Mouse (Mus musculus) hindbrain, embryonic 14.5 days (tissue): ENCODE data around the gene Kcnj10. TPM values are rescaled to one million over a fixed set of nuclear protein-coding genes. Genes with fewer than 3 reads are reported as not detected.

Source experiments
- ATAC-seq: fragments of 200-750 bp; cut with Nextera tagmentation; 2 replicates; pipeline ENCODE4 v1.8.0; 2017; ENCODE audit warnings: moderate number of reproducible peaks, mild to moderate bottlenecking, moderate TSS enrichment, moderate library complexity; ENCODE audit not compliant: low FRiP score
- DNase-seq: peaks from one replicate; pipeline ENCODE4 v3.0.0-alpha.2; 2015; ENCODE audit warnings: low spot score
- H3K27ac ChIP-seq: fragments of 300-500 bp; sonication (generic); 2 replicates; pipeline ENCODE4 v1.5.1; 2014; ENCODE audit warnings: mild to moderate bottlenecking, moderate library complexity
- H3K27me3 ChIP-seq: fragments of 300-500 bp; sonication (generic); 2 replicates; pipeline ENCODE4 v1.6.1; 2014; ENCODE audit warnings: mild to moderate bottlenecking, low read length, mixed read lengths; ENCODE audit not compliant: control insufficient read depth, insufficient read depth
- H3K36me3 ChIP-seq: fragments of 300-500 bp; sonication (generic); replicated peaks from 2 replicates; pipeline ENCODE4 v1.6.1; 2014; ENCODE audit not compliant: control insufficient read depth, insufficient read depth
- H3K4me1 ChIP-seq: fragments of 300-500 bp; sonication (generic); replicated peaks from 2 replicates; pipeline ENCODE4 v1.6.1; 2014; ENCODE audit warnings: antibody characterized with exemption, low read length, mixed read lengths; ENCODE audit not compliant: control insufficient read depth, insufficient read depth
- H3K4me2 ChIP-seq: fragments of 300-500 bp; sonication (generic); replicated peaks from 2 replicates; pipeline ENCODE4 v1.6.1; 2014; ENCODE audit warnings: mild to moderate bottlenecking, moderate library complexity
- H3K4me3 ChIP-seq: fragments of 300-500 bp; sonication (generic); replicated peaks from 2 replicates; pipeline ENCODE4 v1.5.1; 2014; ENCODE audit warnings: mild to moderate bottlenecking, low read length
- H3K9ac ChIP-seq: fragments of 300-500 bp; sonication (generic); 2 replicates; pipeline ENCODE4 v1.6.1; 2014
- H3K9me3 ChIP-seq: fragments of 300-500 bp; sonication (generic); 2 replicates; pipeline ENCODE4 v1.6.1; 2016; ENCODE audit warnings: low read length; ENCODE audit not compliant: control insufficient read depth
- WGBS: fragments of 180-500 bp; shearing (Covaris S2); extraction: QIAGEN DNeasy Blood & Tissue Kit; methylation state at CpG from one replicate; pipeline ENCODE4 v1.1.7; 2014; 5-methylcytosine and 5-hydroxymethylcytosine counted together
- polyA plus RNA-seq: library from polyadenylated mRNA; unstranded; fragments of >200 nt; fragmentation: Nextera tagmentation; extraction: Ambion mirVana; gene quantifications from 2 replicates; pipeline ENCODE4 v1.2.1, GENCODE M21; 2014

Kcnj10 gene
- polyA plus RNA-seq, 1 experiment from 2014 or later: 2.8 TPM

- ATAC-seq: no peak
- 62% methylated on average over 9 of the region's 9 CpGs for WGBS
Observed at GRCm38 (mm10) chr1:172396996-172397752, 56.2 kb downstream of the Kcnj10 start.

DNA sequence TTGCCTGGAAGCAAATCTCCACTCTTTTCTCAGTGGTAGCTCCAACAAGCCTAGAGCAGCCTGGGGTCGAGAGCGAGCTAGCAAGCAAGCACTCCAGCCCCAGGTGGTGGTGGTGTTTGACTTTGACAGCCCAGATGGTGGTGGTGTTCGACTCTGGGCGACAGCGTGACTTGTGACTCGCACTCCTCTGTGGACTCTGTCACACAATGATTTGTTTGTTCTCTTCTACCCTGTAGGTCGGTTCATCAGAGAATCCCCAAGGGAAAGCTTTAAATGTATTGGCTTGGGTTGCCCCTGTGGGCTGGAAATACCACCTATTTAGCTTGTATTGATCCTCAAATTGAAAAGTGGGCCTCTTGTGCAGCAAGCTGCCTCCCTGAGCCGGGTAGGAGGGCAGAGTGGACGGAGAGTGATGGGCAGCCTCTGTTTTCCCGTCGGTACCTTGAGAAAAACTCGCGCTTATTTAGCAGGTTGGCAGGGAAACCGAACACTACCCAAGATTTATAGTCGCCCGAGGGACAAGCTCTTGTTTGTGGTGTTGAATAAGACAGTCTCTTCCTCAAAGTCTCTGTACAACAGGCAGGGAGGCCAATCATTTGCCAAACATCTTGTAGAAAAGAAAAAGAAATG, 65.2 kb downstream of the Kcnj10 start:
- 34% methylated on average over 16 of the region's 16 CpGs for WGBS
- ATAC-seq (peak; percentile 38; the same call in 1 of the 2 replicates), DNase-seq (no peak)
- H3K27me3 ChIP-seq: no peaks in the 10 kb centered on the region
- no peak overlapping the region for H3K9ac ChIP-seq
- H3K27ac ChIP-seq: no peak overlapping the region
- H3K4me2 ChIP-seq: no peak overlapping the region
- H3K4me1 ChIP-seq: no peaks in the 10 kb centered on the region
- H3K36me3 ChIP-seq: no peaks in the 10 kb centered on the region
- no peak overlapping the region for H3K4me3 ChIP-seq
- H3K9me3 ChIP-seq: no peaks in the 10 kb centered on the region

More at GRCm38 (mm10) chr1:172396996-172397752, 56.2 kb downstream of the Kcnj10 start:
- Histone ChIP-seq H3K36me3 (no peaks in the 10 kb centered on the region), H3K27ac (no peak overlapping the region), H3K9ac (no peak overlapping the region), H3K27me3 (no peaks in the 10 kb centered on the region), H3K9me3 (no peaks in the 10 kb centered on the region), H3K4me2 (no peak overlapping the region), H3K4me1 (peaks cover under 1% of the 10 kb centered on the region), H3K4me3 (no peak overlapping the region)
- DNase-seq: no peak

DNA sequence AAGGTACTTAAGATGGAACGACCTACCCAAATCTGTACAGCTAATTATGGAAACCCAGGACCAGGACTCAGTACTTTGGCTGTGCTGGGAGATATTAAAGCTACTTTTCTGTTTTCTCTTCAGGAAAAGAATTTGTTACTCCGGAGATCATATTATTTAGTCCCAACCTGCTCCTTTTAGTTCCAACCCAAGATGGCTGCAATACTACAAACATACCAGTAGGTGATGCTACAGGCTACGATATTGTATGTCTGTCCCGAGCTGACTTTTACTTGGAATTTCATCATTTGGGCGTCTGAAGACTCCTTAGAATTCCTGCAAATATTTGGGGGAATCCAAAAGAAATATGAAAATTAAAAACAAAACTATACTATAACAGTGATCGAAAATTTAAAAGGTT, 68.0 kb downstream of the Kcnj10 start:
- H3K4me1 ChIP-seq: no peaks in the 10 kb centered on the region
- no peaks in the 10 kb centered on the region for H3K36me3 ChIP-seq
- H3K9ac ChIP-seq: no peak overlapping the region
- H3K4me2 ChIP-seq: no peak overlapping the region; the same call in 1 of the 2 replicates
- 9% methylated on average over 6 of the region's 6 CpGs for WGBS
- no peaks in the 10 kb centered on the region for H3K27me3 ChIP-seq
- ATAC-seq (no peak), DNase-seq (peak; percentile 85)
- H3K9me3 ChIP-seq: no peaks in the 10 kb centered on the region
- no peak overlapping the region for H3K4me3 ChIP-seq
- no peak overlapping the region for H3K27ac ChIP-seq

DNA sequence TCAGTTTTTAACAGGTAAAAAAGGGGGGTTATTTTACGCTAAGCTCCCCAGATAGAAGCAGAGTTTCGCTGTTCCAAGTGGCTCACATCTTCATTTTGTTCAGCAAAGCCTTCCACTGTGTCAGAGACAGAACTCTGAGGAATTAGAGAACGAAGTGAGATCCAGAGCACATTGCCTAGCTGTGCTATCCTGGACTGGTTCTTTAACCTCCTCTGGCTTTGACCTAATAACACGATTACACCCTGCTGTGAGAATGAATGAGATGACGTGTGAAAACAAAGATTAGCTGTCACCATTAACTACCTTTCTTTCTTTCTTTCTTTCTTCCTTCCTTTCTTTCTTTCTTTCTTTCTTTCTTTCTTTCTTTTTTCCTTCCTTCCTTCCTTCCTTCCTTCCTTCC, 68.4 kb downstream of the Kcnj10 start:
- H3K4me3 ChIP-seq: no peak overlapping the region
- no peaks in the 10 kb centered on the region for H3K9me3 ChIP-seq
- no peak overlapping the region; the same call in 1 of the 2 replicates for H3K4me2 ChIP-seq
- H3K36me3 ChIP-seq: no peaks in the 10 kb centered on the region
- no peak overlapping the region for H3K9ac ChIP-seq
- H3K4me1 ChIP-seq: no peaks in the 10 kb centered on the region
- ATAC-seq (no peak), DNase-seq (no peak)
- H3K27me3 ChIP-seq: no peaks in the 10 kb centered on the region
- WGBS: 7% methylated on average over 5 of the region's 5 CpGs
- no peak overlapping the region for H3K27ac ChIP-seq

- H3K27me3 ChIP-seq: no peaks in the 10 kb centered on the region
- DNase-seq (peak; percentile 66), ATAC-seq (no peak)
- no peak overlapping the region for H3K4me2 ChIP-seq
- no peaks in the 10 kb centered on the region for H3K9me3 ChIP-seq
- H3K4me3 ChIP-seq: no peak overlapping the region
- H3K4me1 ChIP-seq: no peaks in the 10 kb centered on the region
- 5% methylated on average over 4 of the region's 4 CpGs for WGBS
- H3K9ac ChIP-seq: no peak overlapping the region
- no peak overlapping the region for H3K27ac ChIP-seq
- H3K36me3 ChIP-seq: no peaks in the 10 kb centered on the region
Observed at GRCm38 (mm10) chr1:172410806-172411205, 69.8 kb downstream of the Kcnj10 start.

- no peak overlapping the region for H3K27ac ChIP-seq
- H3K4me1 ChIP-seq: no peaks in the 10 kb centered on the region
- no peak overlapping the region for H3K4me3 ChIP-seq
- H3K9ac ChIP-seq: no peak overlapping the region
- ATAC-seq (peak; percentile 88), DNase-seq (peak; percentile 85)
- no peaks in the 10 kb centered on the region for H3K36me3 ChIP-seq
- H3K4me2 ChIP-seq: no peak overlapping the region
- H3K9me3 ChIP-seq: no peaks in the 10 kb centered on the region
- WGBS: 1% methylated on average over 5 of the region's 5 CpGs
- no peaks in the 10 kb centered on the region for H3K27me3 ChIP-seq
Observed at GRCm38 (mm10) chr1:172412204-172412603, 71.2 kb downstream of the Kcnj10 start.

DNA sequence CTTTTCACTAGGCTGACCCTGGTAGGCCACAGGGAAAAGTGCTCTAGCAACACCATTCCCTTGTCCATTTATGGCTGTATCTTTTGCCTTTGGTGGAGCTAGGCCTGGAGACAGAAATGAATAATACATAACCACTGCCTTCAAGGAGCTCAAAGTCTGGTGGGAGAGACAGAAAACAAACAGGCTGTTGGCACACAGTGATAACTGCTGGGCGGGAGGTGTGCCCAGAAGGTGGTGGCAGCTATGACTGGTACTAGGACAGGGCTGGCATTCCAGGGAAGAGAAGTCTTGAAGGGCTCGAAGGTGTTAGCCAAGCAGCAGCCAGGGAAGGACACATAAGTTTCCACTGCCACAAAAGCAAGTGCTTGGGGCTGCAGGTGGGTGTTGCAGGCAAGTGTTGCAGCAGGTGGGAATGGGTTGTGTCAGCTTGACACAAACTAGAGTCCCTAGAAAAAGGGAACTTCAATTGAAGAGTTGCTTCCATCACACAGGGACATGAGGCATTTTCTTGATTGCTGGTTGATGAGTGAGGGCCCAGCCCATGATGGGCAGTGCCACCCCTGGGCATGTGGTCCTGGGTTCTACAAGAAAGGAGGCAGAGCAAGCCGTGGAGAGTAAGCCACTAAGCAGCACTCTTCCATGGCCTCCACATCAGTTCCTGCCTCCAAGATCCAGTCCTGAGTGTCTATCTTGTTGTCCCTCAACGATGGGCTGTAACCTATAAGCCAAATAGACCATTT, 72.7 kb downstream of the Kcnj10 start:
- DNase-seq (no peak), ATAC-seq (no peak)
- H3K4me1 ChIP-seq: no peaks in the 10 kb centered on the region
- no peaks in the 10 kb centered on the region for H3K27me3 ChIP-seq
- H3K4me2 ChIP-seq: no peak overlapping the region
- WGBS: 83% methylated on average over 4 of the region's 4 CpGs
- no peak overlapping the region for H3K27ac ChIP-seq
- no peaks in the 10 kb centered on the region for H3K36me3 ChIP-seq
- no peak overlapping the region for H3K4me3 ChIP-seq
- no peaks in the 10 kb centered on the region for H3K9me3 ChIP-seq
- no peak overlapping the region for H3K9ac ChIP-seq

GRCm38 (mm10) chr1:172414231-172414585, 73.2 kb downstream of the Kcnj10 start:
- H3K27me3 ChIP-seq: no peaks in the 10 kb centered on the region
- ATAC-seq: no peak
- WGBS: 88% methylated on average over 6 of the region's 6 CpGs

GRCm38 (mm10) chr1:172415061-172415460, 74.1 kb downstream of the Kcnj10 start:
- Histone ChIP-seq H3K9me3 (no peaks in the 10 kb centered on the region), H3K4me1 (no peaks in the 10 kb centered on the region), H3K9ac (no peak overlapping the region), H3K36me3 (no peaks in the 10 kb centered on the region), H3K4me3 (no peak overlapping the region), H3K4me2 (no peak overlapping the region), H3K27ac (no peak overlapping the region), H3K27me3 (no peaks in the 10 kb centered on the region)
- DNase-seq: no peak
- ATAC-seq: no peak
- WGBS: 85% methylated on average over 7 of the region's 7 CpGs

More at GRCm38 (mm10) chr1:172414231-172414585, 73.2 kb downstream of the Kcnj10 start:
- H3K9ac ChIP-seq: no peak overlapping the region
- no peak overlapping the region for H3K4me2 ChIP-seq
- no peaks in the 10 kb centered on the region for H3K4me1 ChIP-seq
- H3K9me3 ChIP-seq: no peaks in the 10 kb centered on the region
- no peak for DNase-seq
- H3K27ac ChIP-seq: no peak overlapping the region
- no peak overlapping the region for H3K4me3 ChIP-seq
- no peaks in the 10 kb centered on the region for H3K36me3 ChIP-seq
